Mouse (Mus musculus): ENCODE measurements around the gene Kcp. TPM values are rescaled to one million over a fixed set of nuclear protein-coding genes. Genes with fewer than 3 reads are reported as not detected.

Kcp gene
- polyA plus RNA-seq, 1 experiment from 2014 or later, result 27.9 TPM

- H3K9me3 ChIP-seq (replicated peaks), result no peaks in the 10 kb centered on the region
- 0 out of 2 replicates have a peak overlapping the region, but pooled peaks have one; percentile 37 for H3K9ac ChIP-seq
- H3K36me3 ChIP-seq, result peaks cover 20% of the 10 kb centered on the region
- peaks cover 11% of the 10 kb centered on the region for H3K4me1 ChIP-seq
- H3K27ac ChIP-seq, result no peak overlapping the region
- peak overlapping the region; percentile 46 for H3K4me3 ChIP-seq (replicated peaks)
- H3K27me3 ChIP-seq, result no peaks in the 10 kb centered on the region
- peak overlapping the region; percentile 90 for H3K4me2 ChIP-seq
- 7% methylated on average over 26 of the region's 26 CpGs for WGBS
- peak; percentile 78 for ATAC-seq (replicated peaks; ENCODE audit: low FRiP score)
Measured at GRCm38 (mm10) chr6:29484716-29485559, 22.8 kb downstream of the Kcp start.

- Histone ChIP-seq H3K9ac (no peak overlapping the region), H3K4me2 (no peak overlapping the region), H3K4me1 (peaks cover 11% of the 10 kb centered on the region), H3K4me3 (replicated peaks) (no peak overlapping the region), H3K27me3 (no peaks in the 10 kb centered on the region), H3K9me3 (replicated peaks) (no peaks in the 10 kb centered on the region), H3K36me3 (peaks cover 20% of the 10 kb centered on the region), H3K27ac (no peak overlapping the region)
- 92% methylated on average over 13 of the region's 13 CpGs for WGBS
- ATAC-seq (replicated peaks; ENCODE audit: low FRiP score), result no peak
Measured at GRCm38 (mm10) chr6:29482691-29483090, 25.1 kb downstream of the Kcp start.

- H3K4me2 ChIP-seq, result peak overlapping the region; percentile 80
- peaks cover 16% of the 10 kb centered on the region for H3K4me1 ChIP-seq
- no peaks in the 10 kb centered on the region for H3K27me3 ChIP-seq
- peak overlapping the region; percentile 55; the same call in 1 of the 2 replicates for H3K4me3 ChIP-seq (replicated peaks)
- H3K27ac ChIP-seq, result no peak overlapping the region
- no peak overlapping the region for H3K9ac ChIP-seq
- WGBS, result 67% methylated on average over 2 of the region's 2 CpGs
- peaks cover 25% of the 10 kb centered on the region for H3K36me3 ChIP-seq
- H3K9me3 ChIP-seq (replicated peaks), result no peaks in the 10 kb centered on the region
- ATAC-seq (replicated peaks; ENCODE audit: low FRiP score), result no peak; the same call in 1 of the 2 replicates
Measured at GRCm38 (mm10) chr6:29474736-29475135, 33.0 kb downstream of the Kcp start.

- Histone ChIP-seq H3K36me3 (peaks cover 25% of the 10 kb centered on the region), H3K4me2 (peak overlapping the region; percentile 80), H3K9me3 (replicated peaks) (no peaks in the 10 kb centered on the region), H3K4me1 (peaks cover 18% of the 10 kb centered on the region), H3K27ac (no peak overlapping the region), H3K27me3 (no peaks in the 10 kb centered on the region), H3K4me3 (replicated peaks) (peak overlapping the region; percentile 55), H3K9ac (peak overlapping the region; percentile 44)
- 2% methylated on average over 31 of the region's 33 CpGs for WGBS
- ATAC-seq (replicated peaks; ENCODE audit: low FRiP score), result peak; percentile 95
Measured at GRCm38 (mm10) chr6:29473941-29474691, 33.6 kb downstream of the Kcp start.

- Histone ChIP-seq H3K4me1 (peaks cover 26% of the 10 kb centered on the region), H3K36me3 (peaks cover 25% of the 10 kb centered on the region), H3K9me3 (replicated peaks) (no peaks in the 10 kb centered on the region), H3K9ac (no peak within 1 kb of the TSS), H3K4me3 (replicated peaks) (no peak within 1 kb of the TSS), H3K27me3 (no peaks in the 10 kb centered on the region), H3K4me2 (no peak within 1 kb of the TSS), H3K27ac (no peak within 1 kb of the TSS)
- ATAC-seq (replicated peaks; ENCODE audit: low FRiP score), result no peak
- WGBS, result 85% methylated on average over 4 of the region's 4 CpGs
Measured at GRCm38 (mm10) chr6:29471137-29471536, 36.6 kb downstream of the Kcp start, which contains the start of gene Atp6v1fnb. Gene Atp6v1fnb, plus strand, starts transcription at chr6:29471437.

- H3K4me1 ChIP-seq, result peaks cover 17% of the 10 kb centered on the region
- no peaks in the 10 kb centered on the region for H3K27me3 ChIP-seq
- H3K36me3 ChIP-seq, result peaks cover 25% of the 10 kb centered on the region
- no peaks in the 10 kb centered on the region for H3K9me3 ChIP-seq (replicated peaks)
- H3K4me2 ChIP-seq, result peak overlapping the region; percentile 71
- peak overlapping the region; percentile 82; the same call in 1 of the 2 replicates for H3K27ac ChIP-seq
- WGBS, result 83% methylated on average over 3 of the region's 3 CpGs
- ATAC-seq (replicated peaks; ENCODE audit: low FRiP score), result no peak
- H3K4me3 ChIP-seq (replicated peaks), result peak overlapping the region; percentile 81
- peak overlapping the region; percentile 63 for H3K9ac ChIP-seq
Measured at GRCm38 (mm10) chr6:29468851-29469250, 38.9 kb downstream of the Kcp start.

- H3K36me3 ChIP-seq, result peaks cover 25% of the 10 kb centered on the region
- H3K27me3 ChIP-seq, result no peaks in the 10 kb centered on the region
- H3K4me3 ChIP-seq (replicated peaks), result peak within 1 kb of the TSS; percentile 81
- under 1% methylated on average over 39 of the region's 39 CpGs for WGBS
- no peaks in the 10 kb centered on the region for H3K9me3 ChIP-seq (replicated peaks)
- H3K4me1 ChIP-seq, result peaks cover 10% of the 10 kb centered on the region
- peak within 1 kb of the TSS; percentile 63 for H3K9ac ChIP-seq
- peak; percentile 92 for ATAC-seq (replicated peaks; ENCODE audit: low FRiP score)
- H3K4me2 ChIP-seq, result peak within 1 kb of the TSS; percentile 71
- peak within 1 kb of the TSS; percentile 82 for H3K27ac ChIP-seq
Measured at GRCm38 (mm10) chr6:29467583-29468354, 40.0 kb downstream of the Kcp start, which contains the start of gene Atp6v1f. Gene Atp6v1f, plus strand, starts transcription at chr6:29467718.

- ATAC-seq (replicated peaks; ENCODE audit: low FRiP score), result no peak
- 77% methylated on average over 3 of the region's 3 CpGs for WGBS
Measured at GRCm38 (mm10) chr6:29463388-29463787, 44.4 kb downstream of the Kcp start.

GRCm38 (mm10) chr6:29461502-29461901 is 46.2 kb downstream of the Kcp start:
- H3K4me3 ChIP-seq (replicated peaks), result no peak overlapping the region
- H3K27ac ChIP-seq, result no peak overlapping the region
- no peak for ATAC-seq (replicated peaks; ENCODE audit: low FRiP score)
- no peak overlapping the region for H3K4me2 ChIP-seq
- H3K9me3 ChIP-seq (replicated peaks), result no peaks in the 10 kb centered on the region
- H3K36me3 ChIP-seq, result peaks cover 37% of the 10 kb centered on the region
- H3K9ac ChIP-seq, result no peak overlapping the region
- WGBS, result 56% methylated on average over 7 of the region's 7 CpGs
- no peaks in the 10 kb centered on the region for H3K4me1 ChIP-seq
- no peaks in the 10 kb centered on the region for H3K27me3 ChIP-seq

More at GRCm38 (mm10) chr6:29463388-29463787, 44.4 kb downstream of the Kcp start:
- no peaks in the 10 kb centered on the region for H3K9me3 ChIP-seq (replicated peaks)
- no peak overlapping the region for H3K4me3 ChIP-seq (replicated peaks)
- H3K4me1 ChIP-seq, result peaks cover 1% of the 10 kb centered on the region; the same call in 1 of the 2 replicates
- H3K4me2 ChIP-seq, result no peak overlapping the region
- H3K36me3 ChIP-seq, result peaks cover 19% of the 10 kb centered on the region
- H3K27me3 ChIP-seq, result no peaks in the 10 kb centered on the region
- no peak overlapping the region for H3K27ac ChIP-seq
- no peak overlapping the region for H3K9ac ChIP-seq

GRCm38 (mm10) chr6:29450667-29451066 is 57.1 kb downstream of the Kcp start:
- H3K9ac ChIP-seq, result no peak overlapping the region
- H3K4me1 ChIP-seq, result no peaks in the 10 kb centered on the region
- no peak overlapping the region for H3K4me2 ChIP-seq
- H3K27ac ChIP-seq, result no peak overlapping the region
- H3K4me3 ChIP-seq (replicated peaks), result no peak overlapping the region
- 91% methylated on average over 6 of the region's 6 CpGs for WGBS
- peaks cover 86% of the 10 kb centered on the region for H3K36me3 ChIP-seq
- no peaks in the 10 kb centered on the region for H3K9me3 ChIP-seq (replicated peaks)
- ATAC-seq (replicated peaks; ENCODE audit: low FRiP score), result no peak
- no peaks in the 10 kb centered on the region for H3K27me3 ChIP-seq

- Histone ChIP-seq H3K27ac (no peak overlapping the region), H3K27me3 (no peaks in the 10 kb centered on the region), H3K9me3 (replicated peaks) (no peaks in the 10 kb centered on the region), H3K9ac (no peak overlapping the region), H3K4me1 (no peaks in the 10 kb centered on the region), H3K36me3 (peaks cover 85% of the 10 kb centered on the region), H3K4me2 (no peak overlapping the region), H3K4me3 (replicated peaks) (no peak overlapping the region)
- 32% methylated on average over 4 of the region's 4 CpGs for WGBS
- ATAC-seq (replicated peaks; ENCODE audit: low FRiP score), result no peak
Measured at GRCm38 (mm10) chr6:29449858-29450257, 57.9 kb downstream of the Kcp start.
